Mouse (Mus musculus) lung, postnatal 4 days (tissue): Measurements from ENCODE around the gene Evi2a.
A peak's percentile ranks its signal among the peaks of the same experiment; 100 is the strongest.

Experiments used
- DNase-seq, 2 experiments: peaks; one replicate each; pipeline ENCODE4 v3.0.0; 2021

Gene Evi2a

GRCm38 (mm10) chr11:79530333-79530761 lies at the start of gene Evi2a, which contains the start of gene Evi2:
Evi2a (minus strand) TSS chr11:79530609.
Evi2 (minus strand) TSS chr11:79530589.
- DNase-seq: peak; percentile 25 to 44

GRCm38 (mm10) chr11:79577741-79578140 lies 47.3 kb upstream of the Evi2a start:
- peak in 1 of 2 experiments; percentile 82 for DNase-seq

GRCm38 (mm10) chr11:79575383-79576073 lies 45.1 kb upstream of the Evi2a start:
- DNase-seq: no peak

- DNase-seq: no peak
Measured at GRCm38 (mm10) chr11:79573836-79574235, 43.4 kb upstream of the Evi2a start.

- DNase-seq: no peak
Measured at GRCm38 (mm10) chr11:79570319-79570718, 39.9 kb upstream of the Evi2a start.

GRCm38 (mm10) chr11:79568197-79568911 lies 37.9 kb upstream of the Evi2a start:
- DNase-seq: no peak

GRCm38 (mm10) chr11:79566947-79567346 lies 36.5 kb upstream of the Evi2a start:
- no peak for DNase-seq

GRCm38 (mm10) chr11:79563493-79563892 lies 33.1 kb upstream of the Evi2a start:
- DNase-seq: no peak

GRCm38 (mm10) chr11:79560536-79560935 lies 30.1 kb upstream of the Evi2a start:
- DNase-seq: no peak

- no peak for DNase-seq
Measured at GRCm38 (mm10) chr11:79552622-79553021, 22.2 kb upstream of the Evi2a start.

- DNase-seq: no peak
Measured at GRCm38 (mm10) chr11:79536293-79536692, 5.9 kb upstream of the Evi2a start.

GRCm38 (mm10) chr11:79535554-79535953 lies 5.1 kb upstream of the Evi2a start:
- DNase-seq: no peak

- DNase-seq: peak; percentile 66 to 69
Measured at GRCm38 (mm10) chr11:79533950-79534690, 3.7 kb upstream of the Evi2a start.

- DNase-seq: no peak
Measured at GRCm38 (mm10) chr11:79533311-79533710, 2.9 kb upstream of the Evi2a start.

- no peak for DNase-seq
Measured at GRCm38 (mm10) chr11:79531485-79531884, 1.1 kb upstream of the Evi2a start.

GRCm38 (mm10) chr11:79530774-79531173 lies 365 bp upstream of the Evi2a start:
- DNase-seq: no peak

- DNase-seq: no peak
Measured at GRCm38 (mm10) chr11:79529736-79530135, 673 bp downstream of the Evi2a start.

- DNase-seq: no peak
Measured at GRCm38 (mm10) chr11:79529226-79529625, 1.2 kb downstream of the Evi2a start.

GRCm38 (mm10) chr11:79528601-79529000 lies 1.8 kb downstream of the Evi2a start:
- DNase-seq: no peak

- DNase-seq: peak; percentile 27 to 36
Measured at GRCm38 (mm10) chr11:79527739-79528384, 2.5 kb downstream of the Evi2a start.

GRCm38 (mm10) chr11:79527015-79527738 lies 3.2 kb downstream of the Evi2a start:
- peak; percentile 23 to 36 for DNase-seq

- DNase-seq: no peak
Measured at GRCm38 (mm10) chr11:79526549-79526948, 3.9 kb downstream of the Evi2a start.

- no peak for DNase-seq
Measured at GRCm38 (mm10) chr11:79524310-79524575, 6.2 kb downstream of the Evi2a start.
